Mouse (Mus musculus): Measurements from ENCODE around the gene Eif4a1. TPM values are rescaled to one million over a fixed set of nuclear protein-coding genes. Genes with fewer than 3 reads are reported as not detected.

The Eif4a1 gene
- 694 and 751 TPM in 2 replicates for polyA plus RNA-seq (2016; fragmentation: Nextera tagmentation; extraction: Ambion mirVana)

- peak within 1 kb of the TSS; percentile 99 for H3K9ac ChIP-seq
These were observed at the start of gene Eif4a1 for GRCm38 (mm10) chr11:69672211-69672706. Gene Eif4a1 (minus strand): TSS chr11:69672423.

GRCm38 (mm10) chr11:69720852-69721251 is 48.6 kb upstream of the Eif4a1 start:
- Histone ChIP-seq H3K4me2 (no peak overlapping the region), H3K4me3 (replicated peaks) (no peak overlapping the region), H3K27ac (no peak overlapping the region), H3K4me1 (peaks cover 5% of the 10 kb centered on the region; the same call in 1 of the 2 replicates), H3K9me3 (no peaks in the 10 kb centered on the region), H3K9ac (no peak overlapping the region), H3K36me3 (replicated peaks) (no peaks in the 10 kb centered on the region), H3K27me3 (no peaks in the 10 kb centered on the region)
- ATAC-seq (ENCODE audit: low FRiP score): no peak
- WGBS: 81% methylated on average over 6 of the region's 6 CpGs

More at GRCm38 (mm10) chr11:69672211-69672706, at the start of gene Eif4a1:
- H3K4me1 ChIP-seq: peaks cover 30% of the 10 kb centered on the region
- H3K4me3 ChIP-seq (replicated peaks): peak within 1 kb of the TSS; percentile 99
- H3K27ac ChIP-seq: peak within 1 kb of the TSS; percentile 98
- H3K9me3 ChIP-seq: no peaks in the 10 kb centered on the region
- peak within 1 kb of the TSS; percentile 95 for H3K4me2 ChIP-seq
- WGBS: 0% methylated on average over 36 of the region's 36 CpGs
- peak; percentile 97 for ATAC-seq (ENCODE audit: low FRiP score)
- peaks cover 77% of the 10 kb centered on the region for H3K36me3 ChIP-seq (replicated peaks)
- no peaks in the 10 kb centered on the region for H3K27me3 ChIP-seq

GRCm38 (mm10) chr11:69719423-69719822 is 47.2 kb upstream of the Eif4a1 start:
- Histone ChIP-seq H3K27me3 (no peaks in the 10 kb centered on the region), H3K9ac (no peak overlapping the region), H3K4me1 (peaks cover 5% of the 10 kb centered on the region; the same call in 1 of the 2 replicates), H3K4me2 (no peak overlapping the region), H3K4me3 (replicated peaks) (no peak overlapping the region), H3K36me3 (replicated peaks) (no peaks in the 10 kb centered on the region), H3K9me3 (no peaks in the 10 kb centered on the region), H3K27ac (no peak overlapping the region)
- WGBS: 70% methylated on average over 6 of the region's 6 CpGs
- no peak for ATAC-seq (ENCODE audit: low FRiP score)

GRCm38 (mm10) chr11:69718661-69719060 is 46.4 kb upstream of the Eif4a1 start:
- Histone ChIP-seq H3K27me3 (no peaks in the 10 kb centered on the region), H3K4me3 (replicated peaks) (no peak overlapping the region), H3K36me3 (replicated peaks) (no peaks in the 10 kb centered on the region), H3K27ac (no peak overlapping the region), H3K4me2 (peak overlapping the region; percentile 6), H3K4me1 (peaks cover 5% of the 10 kb centered on the region; the same call in 1 of the 2 replicates), H3K9ac (no peak overlapping the region), H3K9me3 (no peaks in the 10 kb centered on the region)
- ATAC-seq (ENCODE audit: low FRiP score): no peak
- 23% methylated on average over 15 of the region's 15 CpGs for WGBS

GRCm38 (mm10) chr11:69716953-69717352 is 44.7 kb upstream of the Eif4a1 start:
- Histone ChIP-seq H3K27ac (no peak overlapping the region), H3K36me3 (replicated peaks) (no peaks in the 10 kb centered on the region), H3K27me3 (no peaks in the 10 kb centered on the region), H3K4me3 (replicated peaks) (no peak overlapping the region), H3K4me1 (peaks cover 5% of the 10 kb centered on the region; the same call in 1 of the 2 replicates), H3K9ac (no peak overlapping the region), H3K4me2 (no peak overlapping the region), H3K9me3 (no peaks in the 10 kb centered on the region)
- no peak for ATAC-seq (ENCODE audit: low FRiP score)
- WGBS: 72% methylated on average over 4 of the region's 4 CpGs

- Histone ChIP-seq H3K4me2 (no peak overlapping the region), H3K9me3 (no peaks in the 10 kb centered on the region), H3K27me3 (no peaks in the 10 kb centered on the region), H3K9ac (no peak overlapping the region), H3K27ac (no peak overlapping the region), H3K4me3 (replicated peaks) (no peak overlapping the region), H3K36me3 (replicated peaks) (no peaks in the 10 kb centered on the region), H3K4me1 (peaks cover 5% of the 10 kb centered on the region; the same call in 1 of the 2 replicates)
- WGBS: 50% methylated on average over 5 of the region's 5 CpGs
- no peak for ATAC-seq (ENCODE audit: low FRiP score)
These were observed 43.7 kb upstream of the Eif4a1 start for GRCm38 (mm10) chr11:69715929-69716328.

GRCm38 (mm10) chr11:69715482-69715881 is 43.3 kb upstream of the Eif4a1 start:
- H3K27me3 ChIP-seq: no peaks in the 10 kb centered on the region
- H3K9ac ChIP-seq: no peak overlapping the region
- H3K4me2 ChIP-seq: no peak overlapping the region
- H3K4me1 ChIP-seq: peaks cover 5% of the 10 kb centered on the region; the same call in 1 of the 2 replicates
- no peak for ATAC-seq (ENCODE audit: low FRiP score)
- H3K36me3 ChIP-seq (replicated peaks): no peaks in the 10 kb centered on the region
- H3K4me3 ChIP-seq (replicated peaks): no peak overlapping the region
- no peak overlapping the region for H3K27ac ChIP-seq
- H3K9me3 ChIP-seq: no peaks in the 10 kb centered on the region
- 63% methylated on average over 9 of the region's 9 CpGs for WGBS

- no peaks in the 10 kb centered on the region for H3K9me3 ChIP-seq
- no peak overlapping the region for H3K4me2 ChIP-seq
- no peak overlapping the region for H3K9ac ChIP-seq
- no peak overlapping the region for H3K27ac ChIP-seq
- no peak overlapping the region for H3K4me3 ChIP-seq (replicated peaks)
- H3K4me1 ChIP-seq: peaks cover 5% of the 10 kb centered on the region; the same call in 1 of the 2 replicates
- WGBS: 79% methylated on average over 18 of the region's 18 CpGs
- no peaks in the 10 kb centered on the region for H3K36me3 ChIP-seq (replicated peaks)
- no peaks in the 10 kb centered on the region for H3K27me3 ChIP-seq
- no peak for ATAC-seq (ENCODE audit: low FRiP score)
These were observed 42.6 kb upstream of the Eif4a1 start for GRCm38 (mm10) chr11:69714636-69715329.

- Histone ChIP-seq H3K4me3 (replicated peaks) (no peak overlapping the region), H3K27ac (no peak overlapping the region), H3K36me3 (replicated peaks) (no peaks in the 10 kb centered on the region), H3K9me3 (no peaks in the 10 kb centered on the region), H3K4me2 (no peak overlapping the region), H3K4me1 (no peaks in the 10 kb centered on the region), H3K9ac (no peak overlapping the region), H3K27me3 (no peaks in the 10 kb centered on the region)
- ATAC-seq (ENCODE audit: low FRiP score): no peak
- 88% methylated on average over 20 of the region's 20 CpGs for WGBS
These were observed 40.9 kb upstream of the Eif4a1 start for GRCm38 (mm10) chr11:69712954-69713672.

GRCm38 (mm10) chr11:69711082-69711481 is 38.9 kb upstream of the Eif4a1 start:
- H3K36me3 ChIP-seq (replicated peaks): no peaks in the 10 kb centered on the region
- ATAC-seq (ENCODE audit: low FRiP score): no peak
- H3K27ac ChIP-seq: no peak overlapping the region
- no peaks in the 10 kb centered on the region for H3K9me3 ChIP-seq
- 87% methylated on average over 2 of the region's 2 CpGs for WGBS
- H3K9ac ChIP-seq: no peak overlapping the region
- H3K4me3 ChIP-seq (replicated peaks): no peak overlapping the region
- H3K27me3 ChIP-seq: no peaks in the 10 kb centered on the region
- H3K4me2 ChIP-seq: no peak overlapping the region
- no peaks in the 10 kb centered on the region for H3K4me1 ChIP-seq

GRCm38 (mm10) chr11:69710470-69710869 is 38.2 kb upstream of the Eif4a1 start:
- ATAC-seq (ENCODE audit: low FRiP score): no peak
- H3K4me2 ChIP-seq: no peak overlapping the region
- WGBS: 76% methylated on average over 3 of the region's 3 CpGs
- H3K4me3 ChIP-seq (replicated peaks): no peak overlapping the region
- H3K4me1 ChIP-seq: no peaks in the 10 kb centered on the region
- no peaks in the 10 kb centered on the region for H3K36me3 ChIP-seq (replicated peaks)
- H3K9ac ChIP-seq: no peak overlapping the region
- no peak overlapping the region for H3K27ac ChIP-seq
- no peaks in the 10 kb centered on the region for H3K27me3 ChIP-seq
- H3K9me3 ChIP-seq: no peaks in the 10 kb centered on the region

- no peaks in the 10 kb centered on the region for H3K36me3 ChIP-seq (replicated peaks)
- H3K27me3 ChIP-seq: no peaks in the 10 kb centered on the region
- H3K9me3 ChIP-seq: no peaks in the 10 kb centered on the region
- no peaks in the 10 kb centered on the region for H3K4me1 ChIP-seq
- H3K9ac ChIP-seq: no peak overlapping the region
- H3K27ac ChIP-seq: no peak overlapping the region
- no peak overlapping the region for H3K4me3 ChIP-seq (replicated peaks)
- no peak overlapping the region for H3K4me2 ChIP-seq
- no peak for ATAC-seq (ENCODE audit: low FRiP score)
- WGBS: 53% methylated on average over 11 of the region's 11 CpGs
These were observed 37.6 kb upstream of the Eif4a1 start for GRCm38 (mm10) chr11:69709554-69710446.

Measured in forebrain, embryonic 12.5 days (tissue).